ENCODE assay signal across 8 mouse cellular contexts in genomic region chrX:153366754-153367153, GRCm38 (mm10).
DNase-seq lines count a peak whose midpoint lies in the region; ATAC-seq and TF ChIP-seq lines count a peak whose summit lies in the region.

No protein-coding gene starts in this region.

- peak; percentile 16 for DNase-seq in hindbrain, embryonic 10.5 days (ENCODE audit: low spot score)
- no peak for DNase-seq in ES-E14 (ENCODE audit: low read depth, low spot score)
- DNase-seq in cerebellum, adult 2 months, result peak; percentile 39 to 41
- DNase-seq in gastrocnemius, postnatal 10 days, result peak; percentile 14
- DNase-seq in kidney, postnatal 36 days, result peak; percentile 56 to 71
- DNase-seq in lung, postnatal 36 days, result peak; percentile 78
- DNase-seq in right cerebral cortex, postnatal 4 days, result peak; percentile 17

- H3K4me2 ChIP-seq in hindbrain, embryonic 12.5 days (replicated peaks), result no peak overlapping the region

- in situ Hi-C loops in ES-E14 (cut with MboI; ENCODE audit: low sequenced_read_pairs in 2 of 2, unreplicated experiment in 2 of 2), result loop anchor here (10.0 to 25.0 kb wide), 2 partner anchors 129 to 142 kb away; partner anchors contain the start of gene Klf8 (in 1 of the 2)

- TF ChIP-seq CTCF in cerebellum, adult 2 months (IDR thresholded peaks at IDR 0.05; ENCODE audit: borderline replicate concordance, insufficient read depth, low read depth, low read length), result peak; percentile 68

- 36% methylated on average over 5 of the region's 5 CpGs for WGBS in hindbrain, embryonic 10.5 days
- WGBS in hindbrain, embryonic 12.5 days, result 38% methylated on average over 5 of the region's 5 CpGs
- 27% methylated on average over 5 of the region's 5 CpGs for WGBS in cerebellum, adult 2 months

- H3K9me3 ChIP-seq in hindbrain, embryonic 10.5 days, result no peaks in the 10 kb centered on the region
- no peaks in the 10 kb centered on the region for H3K9me3 ChIP-seq in hindbrain, embryonic 12.5 days (replicated peaks)
- H3K9me3 ChIP-seq in ES-E14 (ENCODE audit: control insufficient read depth, insufficient read depth, low read depth, low read length), result no peaks in the 10 kb centered on the region

- TF ChIP-seq POLR2A in cerebellum, adult 2 months (IDR thresholded peaks at IDR 0.05; ENCODE audit: borderline replicate concordance, insufficient read depth, low read length), result no peak

- no peak for ATAC-seq in hindbrain, embryonic 12.5 days (ENCODE audit: low FRiP score)

- no peak overlapping the region for H3K4me3 ChIP-seq in hindbrain, embryonic 10.5 days
- no peak overlapping the region for H3K4me3 ChIP-seq in hindbrain, embryonic 12.5 days
- no peak overlapping the region for H3K4me3 ChIP-seq in ES-E14 (ENCODE audit: insufficient read depth in 1 of 2, low read depth in 1 of 2, low read length in 2 of 2, poor library complexity in 1 of 2, severe bottlenecking in 1 of 2)
- H3K4me3 ChIP-seq in cerebellum, adult 2 months (replicated peaks; ENCODE audit: insufficient read depth, low read depth, low read length), result no peak overlapping the region

- no peaks in the 10 kb centered on the region for H3K36me3 ChIP-seq in hindbrain, embryonic 10.5 days
- H3K36me3 ChIP-seq in hindbrain, embryonic 12.5 days, result no peaks in the 10 kb centered on the region
- no peaks in the 10 kb centered on the region for H3K36me3 ChIP-seq in ES-E14 (ENCODE audit: control insufficient read depth, insufficient read depth, low read length, poor library complexity, severe bottlenecking)

- no peak overlapping the region for H3K27ac ChIP-seq in hindbrain, embryonic 10.5 days
- H3K27ac ChIP-seq in hindbrain, embryonic 12.5 days, result no peak overlapping the region
- H3K27ac ChIP-seq in ES-E14 (ENCODE audit: insufficient read depth, low read depth, low read length, poor library complexity, severe bottlenecking), result no peak overlapping the region
- H3K27ac ChIP-seq in cerebellum, adult 2 months (ENCODE audit: insufficient read depth, low read length), result no peak overlapping the region

- H3K4me1 ChIP-seq in hindbrain, embryonic 10.5 days (replicated peaks), result no peaks in the 10 kb centered on the region
- H3K4me1 ChIP-seq in hindbrain, embryonic 12.5 days, result no peaks in the 10 kb centered on the region
- H3K4me1 ChIP-seq in ES-E14 (ENCODE audit: control insufficient read depth in 2 of 2, insufficient read depth in 2 of 2, low read length in 2 of 2, poor library complexity in 1 of 2), result no peaks in the 10 kb centered on the region
- H3K4me1 ChIP-seq in cerebellum, adult 2 months (ENCODE audit: control insufficient read depth, insufficient read depth, low read length), result no peaks in the 10 kb centered on the region

- H3K27me3 ChIP-seq in hindbrain, embryonic 10.5 days (ENCODE audit: insufficient read depth, poor library complexity, severe bottlenecking), result peaks cover 2% of the 10 kb centered on the region
- H3K27me3 ChIP-seq in hindbrain, embryonic 12.5 days, result no peaks in the 10 kb centered on the region
- H3K27me3 ChIP-seq in cerebellum, adult 2 months (ENCODE audit: control insufficient read depth, insufficient read depth, low read length), result no peaks in the 10 kb centered on the region

- H3K9ac ChIP-seq in hindbrain, embryonic 12.5 days, result no peak overlapping the region
- no peak overlapping the region for H3K9ac ChIP-seq in ES-E14 (ENCODE audit: insufficient read depth, low read depth, low read length, poor library complexity, severe bottlenecking)

TF ChIP-seq in ES-E14, 5 proteins besides CTCF, POLR2A, EP300 and RAD21:
- TF ChIP-seq ZC3H11A (IDR thresholded peaks at IDR 0.05; ENCODE audit: borderline replicate concordance, low read depth, low read length) (peak; percentile 68; the same call in 1 of the 2 replicates), HCFC1 (IDR thresholded peaks at IDR 0.05; ENCODE audit: borderline replicate concordance, insufficient read depth, low read length) (no peak)
